Mouse (Mus musculus): ENCODE measurements around the gene Slc51a. TPM values are rescaled to one million over a fixed set of nuclear protein-coding genes. Genes with fewer than 3 reads are reported as not detected.

Slc51a gene
- total and polyA plus RNA-seq, 3 experiments = 0.08 to 0.17 TPM; not detected in 1

DNA sequence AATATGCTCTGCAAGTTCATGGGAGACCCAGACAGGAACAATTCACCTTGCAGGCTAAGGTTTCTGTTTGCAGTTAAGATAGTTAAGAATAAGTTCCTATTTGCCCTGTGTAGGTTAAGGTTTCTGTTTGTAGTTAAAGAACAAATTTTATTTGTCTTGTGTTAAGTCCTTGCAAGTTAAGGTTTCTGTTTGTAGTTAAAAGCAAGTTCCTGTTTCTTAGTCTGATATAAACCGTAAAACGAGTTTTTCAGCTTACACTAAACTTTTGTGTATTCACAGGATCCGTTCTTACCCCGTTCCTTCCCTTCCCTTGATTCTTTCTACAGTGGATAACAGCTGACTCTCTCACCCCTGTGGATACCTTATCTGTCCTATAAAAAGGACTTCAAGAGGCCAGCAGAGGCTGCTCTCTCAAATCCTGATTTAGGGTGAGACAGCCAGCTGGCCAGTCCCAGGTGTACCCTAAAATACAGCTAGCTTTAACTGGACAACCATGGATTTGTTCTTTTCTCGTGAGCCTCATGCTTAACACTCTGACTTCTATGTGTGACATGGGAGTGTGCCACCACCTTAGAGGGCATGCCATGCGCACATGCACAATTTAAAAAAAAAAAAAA lies 35.0 kb upstream of the Slc51a start:
- H3K4me2 ChIP-seq (ENCODE audit: insufficient read depth, low read depth, poor library complexity, severe bottlenecking) = no peak overlapping the region
- TF ChIP-seq SIN3A (IDR thresholded peaks at IDR 0.05; ENCODE audit: low read length) (no peak), EP300 (IDR thresholded peaks at IDR 0.05; ENCODE audit: low read length) (no peak), ZMIZ1 (IDR thresholded peaks at IDR 0.05; ENCODE audit: low read depth, low read length) (no peak), MAZ (IDR thresholded peaks at IDR 0.05; ENCODE audit: low read depth, low read length) (no peak), ZKSCAN1 (IDR thresholded peaks at IDR 0.05; ENCODE audit: borderline replicate concordance, low read depth, low read length) (no peak), TCF12 (IDR thresholded peaks at IDR 0.05; ENCODE audit: low read depth, low read length) (no peak), USF2 (conservative IDR thresholded peaks at IDR 0.05; ENCODE audit: low read depth, low read length) (no peak), BHLHE40 (IDR thresholded peaks at IDR 0.05; ENCODE audit: low read depth, low read length) (no peak), CHD2 (IDR thresholded peaks at IDR 0.05; ENCODE audit: low read length) (no peak), ZC3H11A (IDR thresholded peaks at IDR 0.05; ENCODE audit: low read depth, low read length) (no peak), ZNF384 (IDR thresholded peaks at IDR 0.05; ENCODE audit: low read depth, low read length) (no peak), PAX5 (IDR thresholded peaks at IDR 0.05; ENCODE audit: low read length) (no peak), MAFK (IDR thresholded peaks at IDR 0.05; ENCODE audit: insufficient replicate concordance, low read length) (no peak), MEF2A (IDR thresholded peaks at IDR 0.05; ENCODE audit: borderline replicate concordance, low read depth, low read length) (no peak)
- no peak overlapping the region for H3K9ac ChIP-seq (ENCODE audit: insufficient read depth, low read depth)
- no peaks in the 10 kb centered on the region for H3K9me3 ChIP-seq (replicated peaks; ENCODE audit: low read length)
- H3K27ac ChIP-seq (ENCODE audit: insufficient read depth, low read depth) = no peak overlapping the region
- in situ Hi-C loops (cut with MboI; ENCODE audit: low pct_ligation_motif_present, low pct_unique_long_range_greater_than_20kb, low sequenced_read_pairs) (no loop called here), dilution Hi-C loops (cut with MboI; ENCODE audit: extremely low pct_ligation_motif_present, extremely low pct_unique_long_range_greater_than_20kb, low sequenced_read_pairs) (no loop called here)
- no peaks in the 10 kb centered on the region for H3K79me2 ChIP-seq (replicated peaks; ENCODE audit: control insufficient read depth, extremely low read depth, insufficient read depth, poor library complexity, severe bottlenecking)
- H3K36me3 ChIP-seq (replicated peaks in 1 of 2; ENCODE audit: control insufficient read depth in 1 of 2, insufficient read depth in 1 of 2, low read length in 1 of 2) = no peaks in the 10 kb centered on the region
- peaks cover 5 to 31% of the 10 kb centered on the region in 2 experiments; a peak in 3 of 4 replicates for H3K4me1 ChIP-seq (ENCODE audit: control insufficient read depth in 1 of 2, insufficient read depth in 2 of 2)
- H3K27me3 ChIP-seq (replicated peaks) = no peaks in the 10 kb centered on the region
- no peak for DNase-seq (ENCODE audit: extremely low read depth)
- no peak overlapping the region for H3K4me3 ChIP-seq (replicated peaks in 1 of 3; ENCODE audit: low read depth in 2 of 3, low read length in 2 of 3, poor library complexity in 1 of 3)

DNA sequence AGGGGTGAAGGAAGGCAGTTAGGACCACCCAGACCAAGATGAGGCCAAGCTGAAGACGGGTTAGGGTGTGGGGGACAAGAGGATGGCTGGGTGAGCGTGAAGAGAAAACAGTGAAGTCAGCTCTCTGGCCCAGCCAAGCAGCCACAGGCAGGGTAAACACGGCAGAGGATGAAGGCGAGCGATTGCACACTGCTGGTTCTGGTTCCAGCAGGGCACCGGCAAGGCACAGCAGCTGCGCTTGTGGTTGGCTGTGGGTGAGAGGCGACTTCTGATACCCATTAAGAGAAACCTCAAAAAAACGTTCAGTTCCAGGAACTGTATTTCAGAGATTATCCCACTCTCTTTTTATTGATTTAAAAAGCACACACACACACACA lies 32.7 kb upstream of the Slc51a start:
- no peaks in the 10 kb centered on the region for H3K27me3 ChIP-seq (replicated peaks)
- DNase-seq (ENCODE audit: extremely low read depth) = peak; percentile 52
- H3K9me3 ChIP-seq (replicated peaks; ENCODE audit: low read length) = no peaks in the 10 kb centered on the region
- no peaks in the 10 kb centered on the region for H3K36me3 ChIP-seq (replicated peaks in 1 of 2; ENCODE audit: control insufficient read depth in 1 of 2, insufficient read depth in 1 of 2, low read length in 1 of 2)
- H3K27ac ChIP-seq (ENCODE audit: insufficient read depth, low read depth) = no peak overlapping the region
- H3K4me3 ChIP-seq (replicated peaks in 1 of 3; ENCODE audit: low read depth in 2 of 3, low read length in 2 of 3, poor library complexity in 1 of 3) = no peak overlapping the region
- H3K79me2 ChIP-seq (replicated peaks; ENCODE audit: control insufficient read depth, extremely low read depth, insufficient read depth, poor library complexity, severe bottlenecking) = no peaks in the 10 kb centered on the region
- in situ Hi-C loops (cut with MboI; ENCODE audit: low pct_ligation_motif_present, low pct_unique_long_range_greater_than_20kb, low sequenced_read_pairs) (no loop called here), dilution Hi-C loops (cut with MboI; ENCODE audit: extremely low pct_ligation_motif_present, extremely low pct_unique_long_range_greater_than_20kb, low sequenced_read_pairs) (no loop called here)
- H3K4me1 ChIP-seq (ENCODE audit: control insufficient read depth in 1 of 2, insufficient read depth in 2 of 2) = peaks cover 5 to 21% of the 10 kb centered on the region in 2 experiments; a peak in 3 of 4 replicates
- peak overlapping the region; percentile 6; the same call in 1 of the 2 replicates for H3K4me2 ChIP-seq (ENCODE audit: insufficient read depth, low read depth, poor library complexity, severe bottlenecking)
- H3K9ac ChIP-seq (ENCODE audit: insufficient read depth, low read depth) = no peak overlapping the region
- TF ChIP-seq MAX (IDR thresholded peaks at IDR 0.05; ENCODE audit: low read length) = no peak
- no peak for TF ChIP-seq ZC3H11A (IDR thresholded peaks at IDR 0.05; ENCODE audit: low read depth, low read length)
- 0 out of 2 replicates have a peak, but pooled peaks have one; percentile 18 for TF ChIP-seq TBP (conservative IDR thresholded peaks at IDR 0.05; ENCODE audit: low read depth, low read length)
- TF ChIP-seq BHLHE40 (IDR thresholded peaks at IDR 0.05; ENCODE audit: low read depth, low read length) = peak; percentile 27; the same call in 1 of the 2 replicates
- TF ChIP-seq ZNF384 (IDR thresholded peaks at IDR 0.05; ENCODE audit: low read depth, low read length) = peak; percentile 29; the same call in 1 of the 2 replicates
- no peak for TF ChIP-seq KAT2A (IDR thresholded peaks at IDR 0.05; ENCODE audit: insufficient replicate concordance, low read length)
- 0 out of 2 replicates have a peak, but pooled peaks have one; percentile 18 for TF ChIP-seq EP300 (IDR thresholded peaks at IDR 0.05; ENCODE audit: low read length)
